Mouse (Mus musculus): ENCODE measurements around the gene Myo1b. TPM values are rescaled to one million over a fixed set of nuclear protein-coding genes. Genes with fewer than 3 reads are reported as not detected.

Myo1b gene
- total RNA-seq, 1 experiment from 2014 or later, result not detected

- ATAC-seq (ENCODE audit: extremely low read depth, insufficient number of reproducible peaks, low FRiP score, poor library complexity, severe bottlenecking), result no peak
Measured at GRCm38 (mm10) chr1:51860837-51861236, 55.0 kb downstream of the Myo1b start.

GRCm38 (mm10) chr1:51856946-51857345 is 58.9 kb downstream of the Myo1b start:
- ATAC-seq (ENCODE audit: extremely low read depth, insufficient number of reproducible peaks, low FRiP score, poor library complexity, severe bottlenecking), result no peak

- no peak for ATAC-seq (ENCODE audit: extremely low read depth, insufficient number of reproducible peaks, low FRiP score, poor library complexity, severe bottlenecking)
Measured at GRCm38 (mm10) chr1:51856245-51856915, 59.5 kb downstream of the Myo1b start.

GRCm38 (mm10) chr1:51855541-51856244 is 60.2 kb downstream of the Myo1b start:
- ATAC-seq (ENCODE audit: extremely low read depth, insufficient number of reproducible peaks, low FRiP score, poor library complexity, severe bottlenecking), result no peak

- ATAC-seq (ENCODE audit: extremely low read depth, insufficient number of reproducible peaks, low FRiP score, poor library complexity, severe bottlenecking), result no peak
Measured at GRCm38 (mm10) chr1:51852314-51852713, 63.6 kb downstream of the Myo1b start.

GRCm38 (mm10) chr1:51849570-51850211 is 66.2 kb downstream of the Myo1b start:
- no peak for ATAC-seq (ENCODE audit: extremely low read depth, insufficient number of reproducible peaks, low FRiP score, poor library complexity, severe bottlenecking)

- ATAC-seq (ENCODE audit: extremely low read depth, insufficient number of reproducible peaks, low FRiP score, poor library complexity, severe bottlenecking), result no peak
Measured at GRCm38 (mm10) chr1:51845264-51846036, 70.4 kb downstream of the Myo1b start.

- ATAC-seq (ENCODE audit: extremely low read depth, insufficient number of reproducible peaks, low FRiP score, poor library complexity, severe bottlenecking), result no peak
Measured at GRCm38 (mm10) chr1:51837845-51838623, 77.8 kb downstream of the Myo1b start.

GRCm38 (mm10) chr1:51837311-51837710 is 78.6 kb downstream of the Myo1b start:
- no peak for ATAC-seq (ENCODE audit: extremely low read depth, insufficient number of reproducible peaks, low FRiP score, poor library complexity, severe bottlenecking)

- no peak for ATAC-seq (ENCODE audit: extremely low read depth, insufficient number of reproducible peaks, low FRiP score, poor library complexity, severe bottlenecking)
Measured at GRCm38 (mm10) chr1:51835795-51836194, 80.1 kb downstream of the Myo1b start.

- no peak for ATAC-seq (ENCODE audit: extremely low read depth, insufficient number of reproducible peaks, low FRiP score, poor library complexity, severe bottlenecking)
Measured at GRCm38 (mm10) chr1:51834072-51834471, 81.8 kb downstream of the Myo1b start.

GRCm38 (mm10) chr1:51829353-51829752 is 86.5 kb downstream of the Myo1b start:
- no peak for ATAC-seq (ENCODE audit: extremely low read depth, insufficient number of reproducible peaks, low FRiP score, poor library complexity, severe bottlenecking)

- no peak for ATAC-seq (ENCODE audit: extremely low read depth, insufficient number of reproducible peaks, low FRiP score, poor library complexity, severe bottlenecking)
Measured at GRCm38 (mm10) chr1:51822531-51822930, 93.3 kb downstream of the Myo1b start.

GRCm38 (mm10) chr1:51821701-51822495 is 94.0 kb downstream of the Myo1b start:
- no peak for ATAC-seq (ENCODE audit: extremely low read depth, insufficient number of reproducible peaks, low FRiP score, poor library complexity, severe bottlenecking)

GRCm38 (mm10) chr1:51820520-51820919 is 95.4 kb downstream of the Myo1b start:
- no peak for ATAC-seq (ENCODE audit: extremely low read depth, insufficient number of reproducible peaks, low FRiP score, poor library complexity, severe bottlenecking)

GRCm38 (mm10) chr1:51820013-51820441 is 95.8 kb downstream of the Myo1b start:
- ATAC-seq (ENCODE audit: extremely low read depth, insufficient number of reproducible peaks, low FRiP score, poor library complexity, severe bottlenecking), result no peak

GRCm38 (mm10) chr1:51815636-51816035 is 100.2 kb downstream of the Myo1b start:
- no peak for ATAC-seq (ENCODE audit: extremely low read depth, insufficient number of reproducible peaks, low FRiP score, poor library complexity, severe bottlenecking)

All from neutrophil, adult 5-6 weeks (primary cell).